Mouse (Mus musculus): ENCODE measurements around the gene Trpv3. TPM values are rescaled to one million over a fixed set of nuclear protein-coding genes. Genes with fewer than 3 reads are reported as not detected.
"Not testable (repeated sequence)": the region's sequence is repeated elsewhere in the genome, so short reads cannot be mapped to it uniquely, and the experiment has no call there.

Gene Trpv3
- polyA plus RNA-seq, 1 experiment from 2014 or later = 0.29 TPM

GRCm38 (mm10) chr11:73289621-73290020 is 22.4 kb downstream of the Trpv3 start:
- no peak overlapping the region for H3K9ac ChIP-seq (replicated peaks)
- H3K4me2 ChIP-seq = no peak overlapping the region
- H3K27me3 ChIP-seq (replicated peaks) = no peaks in the 10 kb centered on the region
- H3K27ac ChIP-seq (replicated peaks) = no peak overlapping the region
- H3K36me3 ChIP-seq = no peaks in the 10 kb centered on the region
- H3K9me3 ChIP-seq (replicated peaks) = no peaks in the 10 kb centered on the region
- ATAC-seq (ENCODE audit: low FRiP score) = no peak
- no peak overlapping the region for H3K4me3 ChIP-seq (replicated peaks)
- 70% methylated on average over 1 of the region's 1 CpGs for WGBS
- H3K4me1 ChIP-seq = no peaks in the 10 kb centered on the region

- WGBS = 47% methylated on average over 2 of the region's 2 CpGs
- Histone ChIP-seq H3K4me3 (replicated peaks) (no peak overlapping the region), H3K27ac (replicated peaks) (no peak overlapping the region), H3K4me2 (no peak overlapping the region), H3K9ac (replicated peaks) (no peak overlapping the region), H3K27me3 (replicated peaks) (no peaks in the 10 kb centered on the region), H3K9me3 (replicated peaks) (no peaks in the 10 kb centered on the region), H3K4me1 (no peaks in the 10 kb centered on the region), H3K36me3 (no peaks in the 10 kb centered on the region)
- ATAC-seq (ENCODE audit: low FRiP score) = no peak
These were observed 35.9 kb downstream of the Trpv3 start for GRCm38 (mm10) chr11:73303123-73303522.

GRCm38 (mm10) chr11:73315961-73316360 is 48.8 kb downstream of the Trpv3 start:
- 34% methylated on average over 3 of the region's 3 CpGs for WGBS
- Histone ChIP-seq H3K27ac (replicated peaks) (no peak overlapping the region), H3K4me2 (no peak overlapping the region), H3K4me1 (no peaks in the 10 kb centered on the region), H3K9me3 (replicated peaks) (no peaks in the 10 kb centered on the region), H3K36me3 (no peaks in the 10 kb centered on the region), H3K27me3 (replicated peaks) (no peaks in the 10 kb centered on the region), H3K9ac (replicated peaks) (no peak overlapping the region), H3K4me3 (replicated peaks) (no peak overlapping the region)
- no peak for ATAC-seq (ENCODE audit: low FRiP score)

GRCm38 (mm10) chr11:73318581-73318980 is 51.4 kb downstream of the Trpv3 start:
- not testable (repeated sequence) for H3K27ac ChIP-seq (replicated peaks); H3K9ac ChIP-seq (replicated peaks); ATAC-seq (ENCODE audit: low FRiP score); H3K4me1 ChIP-seq; H3K4me2 ChIP-seq; H3K4me3 ChIP-seq (replicated peaks); H3K27me3 ChIP-seq (replicated peaks); H3K36me3 ChIP-seq; H3K9me3 ChIP-seq (replicated peaks)
- WGBS = 82% methylated on average over 2 of the region's 2 CpGs

GRCm38 (mm10) chr11:73321064-73321463 is 53.9 kb downstream of the Trpv3 start:
- WGBS = 97% methylated on average over 13 of the region's 13 CpGs
- ATAC-seq (ENCODE audit: low FRiP score); H3K4me2 ChIP-seq; H3K9me3 ChIP-seq (replicated peaks); H3K4me3 ChIP-seq (replicated peaks); H3K4me1 ChIP-seq; H3K27ac ChIP-seq (replicated peaks); H3K27me3 ChIP-seq (replicated peaks); H3K36me3 ChIP-seq; H3K9ac ChIP-seq (replicated peaks): not testable (repeated sequence)

- no peak overlapping the region for H3K4me3 ChIP-seq (replicated peaks)
- H3K4me1 ChIP-seq = peaks cover 2% of the 10 kb centered on the region; the same call in 1 of the 2 replicates
- no peak overlapping the region for H3K4me2 ChIP-seq
- H3K36me3 ChIP-seq = no peaks in the 10 kb centered on the region
- ATAC-seq (ENCODE audit: low FRiP score) = no peak
- 74% methylated on average over 9 of the region's 9 CpGs for WGBS
- H3K9ac ChIP-seq (replicated peaks) = no peak overlapping the region
- no peak overlapping the region for H3K27ac ChIP-seq (replicated peaks)
- no peaks in the 10 kb centered on the region for H3K27me3 ChIP-seq (replicated peaks)
- H3K9me3 ChIP-seq (replicated peaks) = no peaks in the 10 kb centered on the region
These were observed 57.0 kb downstream of the Trpv3 start for GRCm38 (mm10) chr11:73323906-73324830.

- Histone ChIP-seq H3K9ac (replicated peaks) (no peak overlapping the region), H3K27ac (replicated peaks) (no peak overlapping the region), H3K4me1 (peaks cover 2% of the 10 kb centered on the region; the same call in 1 of the 2 replicates), H3K4me3 (replicated peaks) (no peak overlapping the region), H3K9me3 (replicated peaks) (no peaks in the 10 kb centered on the region), H3K27me3 (replicated peaks) (no peaks in the 10 kb centered on the region), H3K36me3 (no peaks in the 10 kb centered on the region), H3K4me2 (no peak overlapping the region)
- ATAC-seq (ENCODE audit: low FRiP score) = no peak
- WGBS = 61% methylated on average over 12 of the region's 12 CpGs
These were observed 59.3 kb downstream of the Trpv3 start for GRCm38 (mm10) chr11:73326485-73326886.

- H3K4me3 ChIP-seq (replicated peaks) = no peak overlapping the region
- no peaks in the 10 kb centered on the region for H3K9me3 ChIP-seq (replicated peaks)
- no peak for ATAC-seq (ENCODE audit: low FRiP score)
- H3K27me3 ChIP-seq (replicated peaks) = no peaks in the 10 kb centered on the region
- no peak overlapping the region for H3K27ac ChIP-seq (replicated peaks)
- no peaks in the 10 kb centered on the region for H3K36me3 ChIP-seq
- H3K9ac ChIP-seq (replicated peaks) = no peak overlapping the region
- peaks cover 2% of the 10 kb centered on the region; the same call in 1 of the 2 replicates for H3K4me1 ChIP-seq
- 66% methylated on average over 4 of the region's 4 CpGs for WGBS
- H3K4me2 ChIP-seq = no peak overlapping the region
These were observed 60.2 kb downstream of the Trpv3 start for GRCm38 (mm10) chr11:73327361-73327760.

- Histone ChIP-seq H3K36me3 (no peaks in the 10 kb centered on the region), H3K9ac (replicated peaks) (no peak within 1 kb of the TSS), H3K27me3 (replicated peaks) (no peaks in the 10 kb centered on the region), H3K27ac (replicated peaks) (no peak within 1 kb of the TSS), H3K4me2 (no peak within 1 kb of the TSS), H3K4me1 (peaks cover 2% of the 10 kb centered on the region; the same call in 1 of the 2 replicates), H3K4me3 (replicated peaks) (no peak within 1 kb of the TSS), H3K9me3 (replicated peaks) (no peaks in the 10 kb centered on the region)
- 85% methylated on average over 27 of the region's 27 CpGs for WGBS
- no peak for ATAC-seq (ENCODE audit: low FRiP score)
These were observed 62.3 kb downstream of the Trpv3 start, which contains the start of the genes Aspa, Gm49340 and Spata22 for GRCm38 (mm10) chr11:73329442-73329841. TSS of gene Aspa (minus strand) at chr11:73329596. TSS of gene Gm49340 (plus strand) at chr11:73329741. TSS of gene Spata22 (plus strand) at chr11:73329741.

- H3K27me3 ChIP-seq (replicated peaks) = no peaks in the 10 kb centered on the region
- H3K4me3 ChIP-seq (replicated peaks) = no peak overlapping the region
- WGBS = 65% methylated on average over 2 of the region's 2 CpGs
- no peaks in the 10 kb centered on the region for H3K36me3 ChIP-seq
- no peak overlapping the region for H3K27ac ChIP-seq (replicated peaks)
- ATAC-seq (ENCODE audit: low FRiP score) = no peak
- H3K4me1 ChIP-seq = no peaks in the 10 kb centered on the region
- no peak overlapping the region for H3K4me2 ChIP-seq
- no peaks in the 10 kb centered on the region for H3K9me3 ChIP-seq (replicated peaks)
- no peak overlapping the region for H3K9ac ChIP-seq (replicated peaks)
These were observed 66.2 kb downstream of the Trpv3 start for GRCm38 (mm10) chr11:73333357-73333756.

GRCm38 (mm10) chr11:73336919-73337318 is 69.7 kb downstream of the Trpv3 start:
- Histone ChIP-seq H3K9me3 (replicated peaks) (no peaks in the 10 kb centered on the region), H3K4me3 (replicated peaks) (no peak overlapping the region), H3K27ac (replicated peaks) (no peak overlapping the region), H3K9ac (replicated peaks) (no peak overlapping the region), H3K4me2 (no peak overlapping the region), H3K27me3 (replicated peaks) (no peaks in the 10 kb centered on the region), H3K4me1 (no peaks in the 10 kb centered on the region), H3K36me3 (no peaks in the 10 kb centered on the region)
- 80% methylated on average over 4 of the region's 4 CpGs for WGBS
- ATAC-seq (ENCODE audit: low FRiP score) = no peak

Data from neural tube, embryonic 15.5 days (tissue).